Mouse (Mus musculus): Measurements from ENCODE around the gene Miga1.

The Miga1 gene

DNA sequence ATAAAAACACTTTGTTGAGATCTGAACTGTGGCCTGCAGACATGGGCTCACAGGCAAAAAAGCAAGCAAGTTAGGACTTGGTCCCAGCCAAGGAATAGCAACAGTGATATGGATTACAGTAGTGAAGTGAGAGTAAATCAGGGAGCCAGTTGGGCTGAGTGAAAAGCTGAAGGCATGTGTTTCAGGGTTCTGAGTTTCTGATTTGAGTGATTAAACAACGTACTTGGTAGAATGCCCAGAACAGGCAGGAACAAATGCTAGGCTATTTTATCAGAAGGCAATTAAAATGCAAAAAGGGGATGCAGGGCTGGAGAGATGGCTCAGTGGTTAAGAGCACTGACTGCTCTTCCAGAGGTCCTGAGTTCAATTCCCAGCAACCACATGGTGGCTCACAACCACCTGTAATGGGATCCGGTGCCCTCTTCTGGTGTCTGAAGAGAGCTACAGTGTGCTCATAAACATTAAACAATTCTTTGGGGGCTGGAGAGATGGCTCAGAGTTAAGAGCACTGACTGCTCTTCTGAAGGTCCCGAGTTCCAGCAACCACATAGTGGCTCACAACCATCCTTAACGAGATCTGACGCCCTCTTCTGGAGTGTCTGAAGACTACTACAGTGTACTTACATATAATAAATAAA lies 94.8 kb downstream of the Miga1 start:
- DNase-seq (ENCODE audit: low read depth, low spot score), result peak; percentile 48

DNA sequence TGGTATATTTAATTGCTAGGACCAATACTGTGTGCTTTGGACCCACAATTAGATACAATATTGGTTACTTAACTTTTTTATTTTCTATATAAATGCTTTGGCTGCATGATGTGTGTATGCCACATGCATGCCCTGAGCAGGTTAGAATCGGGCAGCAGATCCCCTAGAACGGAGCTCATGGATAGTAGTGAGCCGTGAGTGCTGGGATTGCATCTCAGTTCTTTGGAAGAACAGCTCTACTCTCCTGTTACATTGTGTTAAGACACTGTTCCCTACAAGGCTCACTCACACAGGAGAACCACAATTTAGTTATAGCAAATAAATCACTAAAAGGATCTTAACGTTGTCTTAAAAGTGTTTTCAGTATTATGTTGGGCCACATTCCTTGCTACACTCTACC lies 96.9 kb downstream of the Miga1 start:
- no peak for DNase-seq (ENCODE audit: low read depth, low spot score)

DNA sequence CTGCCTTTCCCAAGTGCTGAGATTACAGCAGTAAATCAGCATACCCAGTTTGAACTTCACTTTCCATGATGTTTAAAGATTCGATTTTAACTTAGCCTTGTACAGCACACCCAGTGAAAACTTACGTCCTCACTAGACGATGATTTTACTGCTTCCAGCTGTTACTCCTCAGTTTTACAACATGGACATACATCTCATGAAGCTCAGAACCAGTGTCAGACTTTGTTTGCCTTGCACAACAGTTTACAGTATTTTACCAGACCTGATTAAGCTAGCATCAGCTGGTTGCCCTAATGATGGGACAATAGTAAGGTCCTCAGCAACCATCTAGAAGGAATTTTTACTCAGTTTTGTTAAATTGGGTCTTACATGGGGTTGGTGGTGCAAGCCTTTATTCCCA lies 99.1 kb downstream of the Miga1 start:
- DNase-seq (ENCODE audit: low read depth, low spot score), result no peak

DNA sequence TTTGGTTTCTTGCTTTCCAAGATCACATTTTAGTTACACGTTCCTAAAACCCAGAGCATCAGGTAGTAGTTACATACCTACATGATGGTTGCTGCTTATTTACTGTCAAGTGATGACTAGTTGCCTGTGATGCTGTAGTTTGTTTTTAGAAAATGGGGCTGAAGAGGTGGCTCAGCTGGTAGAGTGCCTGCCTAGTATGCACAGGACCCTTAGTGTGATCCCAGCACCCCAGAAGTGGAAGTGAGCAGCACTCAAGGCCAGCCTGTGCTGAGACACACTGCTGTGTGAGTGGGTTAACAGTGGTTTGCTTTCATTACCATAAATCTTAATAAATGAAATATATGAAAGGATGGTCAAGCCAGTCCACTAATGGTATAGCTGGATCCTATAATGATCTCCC lies 100.6 kb downstream of the Miga1 start:
- no peak for DNase-seq (ENCODE audit: low read depth, low spot score)

DNA sequence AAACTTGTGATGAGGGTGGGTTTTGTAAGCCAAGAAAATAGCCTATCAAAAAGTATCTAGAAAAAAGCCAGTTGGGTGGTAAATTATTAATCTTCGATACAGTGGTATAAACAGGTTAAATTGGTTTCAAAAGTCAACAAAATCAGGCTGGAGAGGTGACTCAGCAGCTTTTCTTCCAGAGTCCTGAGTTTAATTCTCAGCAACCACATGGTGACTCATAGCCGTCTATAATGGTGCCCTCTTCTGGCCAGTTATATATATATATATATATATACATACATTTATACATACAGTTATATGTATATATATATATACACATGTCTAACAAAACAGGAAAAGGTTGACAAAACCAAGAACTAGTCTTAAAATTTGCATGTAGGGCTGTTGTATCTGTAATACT lies 101.4 kb downstream of the Miga1 start:
- DNase-seq (ENCODE audit: low read depth, low spot score), result peak; percentile 45

DNA sequence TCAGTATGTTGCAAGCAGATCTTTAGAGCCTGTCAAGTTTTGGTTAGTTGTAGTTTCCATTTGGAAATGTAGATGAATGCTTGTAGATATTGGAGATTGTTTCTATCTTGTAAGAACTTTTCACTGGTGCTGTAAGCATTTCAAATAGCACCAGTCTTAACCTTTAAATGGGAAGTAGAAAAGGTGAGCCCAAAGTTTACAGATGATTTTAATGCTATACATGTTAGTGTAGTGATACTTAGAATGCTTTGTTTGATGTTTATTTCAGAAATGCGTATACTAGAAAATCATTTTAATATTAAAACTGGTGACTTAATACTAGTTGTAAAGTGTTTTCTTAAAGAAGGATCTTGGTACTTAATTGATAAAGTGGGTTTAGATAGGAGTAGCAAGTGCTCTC lies 104.4 kb downstream of the Miga1 start:
- no peak for DNase-seq (ENCODE audit: low read depth, low spot score)

DNA sequence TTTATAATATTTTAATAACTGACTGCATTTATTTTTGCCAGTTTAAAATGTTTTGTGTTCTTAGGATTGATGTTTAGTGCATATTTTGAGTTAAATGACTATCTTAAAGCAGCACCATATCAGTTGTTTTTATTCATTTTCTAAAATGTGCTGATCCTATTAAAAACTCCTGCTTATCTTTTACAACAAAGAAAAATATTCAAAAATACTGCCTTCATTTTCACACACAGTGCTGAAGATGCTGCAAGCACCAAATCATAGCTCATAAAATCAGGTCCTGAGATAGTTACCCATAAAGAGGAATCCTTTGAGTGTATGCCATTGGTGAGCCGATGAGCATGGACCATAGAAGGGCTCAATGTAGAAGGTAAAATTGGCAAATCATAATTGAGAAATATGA lies 105.0 kb downstream of the Miga1 start:
- no peak for DNase-seq (ENCODE audit: low read depth, low spot score)

DNA sequence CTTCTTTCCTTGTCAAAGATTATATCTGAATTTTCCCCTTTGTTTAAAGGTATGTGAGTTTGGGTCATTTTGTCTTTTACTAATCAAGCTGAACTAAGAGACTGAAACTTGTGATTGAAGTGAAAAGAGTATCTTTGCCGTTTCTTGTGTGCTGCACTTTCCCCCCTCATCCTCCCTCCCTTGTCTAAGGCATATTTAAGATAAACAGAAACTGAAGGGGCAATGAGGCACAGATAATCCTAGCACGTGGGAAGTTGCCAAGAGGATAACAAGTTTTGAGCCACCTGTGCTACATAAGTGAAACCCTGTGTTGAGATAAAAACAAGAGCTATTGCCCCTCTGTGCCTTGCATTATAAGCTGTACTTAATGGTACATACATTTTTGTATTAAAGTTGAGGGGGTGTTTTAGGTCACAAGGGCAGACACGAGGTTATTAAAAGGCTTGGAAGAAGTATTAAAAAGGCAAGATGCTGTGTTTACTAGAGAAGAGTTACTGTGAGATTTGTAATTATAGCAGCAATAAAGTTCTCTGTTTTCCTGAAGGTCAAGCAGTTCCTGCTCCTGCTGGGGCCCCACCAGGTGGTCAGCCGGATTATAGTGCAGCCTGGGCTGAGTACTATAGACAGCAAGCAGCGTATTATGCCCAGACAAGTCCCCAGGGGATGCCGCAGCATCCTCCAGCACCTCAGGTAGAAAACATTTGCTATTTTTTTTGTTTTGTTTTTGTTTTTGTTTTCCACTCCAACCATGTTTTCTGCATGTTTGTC lies 108.7 kb downstream of the Miga1 start:
- DNase-seq (ENCODE audit: low read depth, low spot score), result peak; percentile 81

DNA sequence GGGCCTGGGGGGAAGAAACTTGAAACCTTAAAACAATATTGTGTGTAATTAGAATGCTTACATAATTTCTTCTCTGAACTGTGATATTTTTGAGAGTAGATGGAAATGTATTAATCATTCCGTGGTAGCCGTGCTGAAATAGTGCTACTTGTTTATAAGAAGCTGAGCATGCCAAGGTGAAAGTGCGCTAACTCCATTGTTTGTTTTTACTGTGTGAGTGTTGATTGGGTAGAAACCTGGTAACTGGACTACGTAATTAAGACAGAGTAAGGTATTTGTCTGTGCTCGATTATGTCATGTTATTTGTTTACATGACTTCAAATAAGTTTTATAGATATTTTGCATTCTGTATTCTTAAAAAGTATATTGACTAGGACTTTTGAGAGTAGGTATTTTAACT lies 110.9 kb downstream of the Miga1 start:
- no peak for DNase-seq (ENCODE audit: low read depth, low spot score)

DNA sequence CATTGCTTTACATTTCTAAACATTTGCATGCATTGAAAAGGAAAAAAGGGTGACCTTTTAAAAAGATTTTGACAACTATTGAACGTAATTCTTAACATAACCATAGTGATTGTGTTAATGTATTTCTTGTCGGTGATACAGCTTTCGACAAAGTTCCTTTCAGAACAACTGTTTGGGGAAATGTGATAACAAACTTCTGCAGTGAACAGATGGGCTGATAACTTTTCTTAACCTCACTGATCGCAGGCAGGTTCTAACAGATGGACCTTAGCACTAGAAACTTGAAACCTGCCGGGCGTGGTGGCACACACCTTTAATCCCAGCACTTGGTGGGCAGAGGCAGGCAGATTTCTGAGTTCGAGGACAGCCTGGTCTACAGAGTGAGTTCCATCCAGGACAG lies 111.4 kb downstream of the Miga1 start:
- no peak for DNase-seq (ENCODE audit: low read depth, low spot score)

DNA sequence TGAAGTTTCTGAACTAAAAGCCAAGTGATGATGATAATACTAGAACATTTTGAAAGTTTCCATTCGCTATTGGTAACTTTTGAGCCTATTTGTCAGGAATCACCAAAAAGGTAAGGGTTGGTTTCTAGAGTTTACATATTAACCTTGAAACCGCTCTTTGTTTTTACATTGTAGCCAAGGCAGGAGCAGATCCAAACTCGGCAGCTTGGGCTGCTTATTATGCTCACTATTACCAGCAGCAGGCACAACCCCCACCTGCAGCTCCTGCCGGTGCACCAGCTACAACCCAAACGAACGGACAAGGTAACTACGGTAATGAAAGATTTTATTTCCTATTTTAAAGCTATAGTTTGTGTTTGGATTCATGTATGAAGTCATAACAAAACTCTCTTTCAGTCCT lies 114.3 kb downstream of the Miga1 start:
- no peak for DNase-seq (ENCODE audit: low read depth, low spot score)

DNA sequence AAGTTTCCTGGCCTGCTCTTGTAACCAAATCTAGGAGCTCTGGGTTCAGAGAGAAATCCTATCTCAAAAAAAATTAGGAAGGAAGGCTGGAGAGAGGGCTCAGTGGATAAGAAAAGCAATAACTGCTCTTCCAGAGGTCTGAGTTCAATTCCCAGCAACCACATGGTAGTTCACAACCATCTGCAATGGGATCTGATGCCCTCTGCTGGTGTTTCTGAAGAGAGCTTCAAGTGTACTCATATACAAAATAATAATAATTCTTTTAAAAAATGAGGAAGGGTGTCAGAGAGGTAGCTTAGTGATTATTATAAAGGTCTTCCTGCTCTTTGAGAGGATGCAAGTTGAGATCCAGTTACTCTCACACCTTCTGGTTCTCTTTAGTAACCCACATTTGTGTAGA lies 115.3 kb downstream of the Miga1 start:
- no peak for DNase-seq (ENCODE audit: low read depth, low spot score)

All from ES-CJ7 (cell line).